Comparison of ENCODE assay signal across 28 mouse cellular contexts in the genomic region with DNA sequence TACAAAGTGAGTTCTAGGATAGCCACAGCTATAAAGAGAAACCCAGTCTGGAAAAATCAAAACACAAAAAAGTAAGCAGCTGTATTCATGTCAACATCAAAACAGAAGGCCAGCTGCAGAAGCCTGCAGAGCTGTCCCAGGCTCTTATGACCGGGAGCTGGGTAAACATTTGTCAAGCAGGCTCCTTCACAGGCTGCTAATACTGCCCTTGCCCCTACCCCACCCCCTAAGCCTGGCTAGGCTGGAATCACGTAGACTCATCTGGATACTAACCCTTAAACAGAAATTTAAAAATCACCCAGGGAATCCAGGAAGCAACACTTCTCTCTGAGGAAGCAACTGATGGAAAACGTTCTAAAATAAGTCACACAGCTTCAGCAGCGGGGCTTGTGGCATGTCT. TPM values are rescaled to one million over a fixed set of nuclear protein-coding genes. Genes with fewer than 3 reads are reported as not detected.
A peak's percentile ranks its signal among the peaks of the same experiment; 100 is the strongest.
DNase-seq lines count a peak whose midpoint lies in the region; ATAC-seq and TF ChIP-seq lines count a peak whose summit lies in the region.
"Had no signal": no experiment of that assay in that cellular context is flagged by ENCODE, and none has a peak within 500 bp of the region (broad histone marks: within the 10 kb centered on the region; RNA-seq: fewer than 3 reads in every experiment).

No protein-coding gene starts in this region.

- H3K9me3 ChIP-seq in kidney, postnatal 0 days (replicated peaks; ENCODE audit: low read length): no peaks in the 10 kb centered on the region
- no peaks in the 10 kb centered on the region for H3K9me3 ChIP-seq in midbrain, embryonic 10.5 days (replicated peaks)
- H3K9me3 ChIP-seq in midbrain, embryonic 15.5 days: no peaks in the 10 kb centered on the region
- H3K9me3 ChIP-seq: embryonic facial prominence, embryonic 12.5 days; hindbrain, embryonic 10.5 days; hindbrain, embryonic 15.5 days; midbrain, embryonic 12.5 days; neural tube, embryonic 13.5 days had no signal

- 17% methylated on average over 4 of the region's 4 CpGs for WGBS in kidney, postnatal 0 days
- 60% methylated on average over 4 of the region's 4 CpGs for WGBS in midbrain, embryonic 10.5 days
- 59% methylated on average over 4 of the region's 4 CpGs for WGBS in midbrain, embryonic 15.5 days

- H3K27ac ChIP-seq in gastrocnemius, adult 2 months: peak overlapping the region; percentile 6
- 0 out of 2 replicates have a peak overlapping the region, but pooled peaks have one; percentile 1 for H3K27ac ChIP-seq in kidney, postnatal 0 days
- H3K27ac ChIP-seq in midbrain, embryonic 10.5 days (replicated peaks): peak overlapping the region; percentile 33; the same call in 1 of the 2 replicates
- H3K27ac ChIP-seq in midbrain, embryonic 15.5 days: no peak overlapping the region
- H3K27ac ChIP-seq: embryonic facial prominence, embryonic 12.5 days; heart, embryonic 13.5 days; hindbrain, embryonic 10.5 days; hindbrain, embryonic 15.5 days; liver, embryonic 14.5 days; midbrain, embryonic 12.5 days; neural tube, embryonic 13.5 days had no signal

- ATAC-seq in kidney, postnatal 0 days (replicated peaks; ENCODE audit: low FRiP score, low read depth): no peak
- ATAC-seq in midbrain, embryonic 15.5 days (replicated peaks): no peak
- ATAC-seq: activated CD4-positive, CD25-positive, alpha-beta regulatory T cell, adult 4 months; forebrain, embryonic 14.5 days; inflammation-experienced regulatory T-cells, adult 6 months had no signal

- H3K36me3 ChIP-seq in kidney, postnatal 0 days (ENCODE audit: insufficient read depth, low read length): no peaks in the 10 kb centered on the region
- no peaks in the 10 kb centered on the region for H3K36me3 ChIP-seq in midbrain, embryonic 10.5 days
- no peaks in the 10 kb centered on the region for H3K36me3 ChIP-seq in midbrain, embryonic 15.5 days (replicated peaks)
- H3K36me3 ChIP-seq: embryonic facial prominence, embryonic 12.5 days; heart, embryonic 13.5 days; hindbrain, embryonic 10.5 days; hindbrain, embryonic 15.5 days; midbrain, embryonic 12.5 days; neural tube, embryonic 13.5 days had no signal

- H3K4me3 ChIP-seq in gastrocnemius, adult 2 months: no peak overlapping the region
- H3K4me3 ChIP-seq in kidney, postnatal 0 days (replicated peaks; ENCODE audit: low read depth, low read length): no peak overlapping the region
- no peak overlapping the region for H3K4me3 ChIP-seq in midbrain, embryonic 10.5 days
- no peak overlapping the region for H3K4me3 ChIP-seq in midbrain, embryonic 15.5 days
- H3K4me3 ChIP-seq: embryonic facial prominence, embryonic 12.5 days; heart, embryonic 13.5 days; hindbrain, embryonic 10.5 days; hindbrain, embryonic 15.5 days; midbrain, embryonic 12.5 days; neural tube, embryonic 13.5 days had no signal

- peaks cover 6% of the 10 kb centered on the region; the same call in 1 of the 2 replicates for H3K4me1 ChIP-seq in kidney, postnatal 0 days (replicated peaks; ENCODE audit: insufficient read depth, low read length)
- peaks cover 15% of the 10 kb centered on the region for H3K4me1 ChIP-seq in midbrain, embryonic 10.5 days
- no peaks in the 10 kb centered on the region for H3K4me1 ChIP-seq in midbrain, embryonic 15.5 days
- H3K4me1 ChIP-seq: hindbrain, embryonic 15.5 days; midbrain, embryonic 12.5 days; neural tube, embryonic 13.5 days had no signal

- no peak for DNase-seq in gastrocnemius, adult 2 months
- DNase-seq in gastrocnemius, postnatal 36 days: no peak
- no peak for DNase-seq in kidney, postnatal 0 days (ENCODE audit: low spot score)
- no peak for DNase-seq in kidney, adult 11 months
- DNase-seq in midbrain, embryonic 10.5 days (ENCODE audit: low spot score): no peak
- DNase-seq in frontal cortex, postnatal 25 days (ENCODE audit: low spot score in 2 of 2): no peak
- DNase-seq in kidney, adult 9 months: no peak
- DNase-seq: adrenal gland, postnatal 10 days; cerebellum, adult 8-10 months; cerebellum, postnatal 25 days; heart, postnatal 10 days; kidney, postnatal 25 days; liver; lung, adult 2 months; right cerebral cortex, postnatal 4 days; thymus, postnatal 25 days had no signal

- intact Hi-C loops in gastrocnemius, adult 2 months (cut with DNase I): no loop called here
- intact Hi-C loops in gastrocnemius, postnatal 36 days (cut with DNase I): no loop called here

- H3K4me2 ChIP-seq in kidney, postnatal 0 days (ENCODE audit: low read length): no peak overlapping the region
- no peak overlapping the region for H3K4me2 ChIP-seq in midbrain, embryonic 15.5 days
- H3K4me2 ChIP-seq: embryonic facial prominence, embryonic 12.5 days; heart, embryonic 13.5 days; hindbrain, embryonic 15.5 days; midbrain, embryonic 12.5 days; neural tube, embryonic 13.5 days had no signal

- no peak for TF ChIP-seq CTCF in gastrocnemius, adult 2 months (IDR thresholded peaks at IDR 0.05)
- no peak for TF ChIP-seq CTCF in kidney, postnatal 0 days (IDR thresholded peaks at IDR 0.05; ENCODE audit: low read depth)

- no peak overlapping the region for H3K9ac ChIP-seq in kidney, postnatal 0 days (ENCODE audit: low read depth, low read length)
- no peak overlapping the region for H3K9ac ChIP-seq in midbrain, embryonic 15.5 days
- H3K9ac ChIP-seq: embryonic facial prominence, embryonic 12.5 days; heart, embryonic 13.5 days; hindbrain, embryonic 15.5 days; liver, embryonic 14.5 days; midbrain, embryonic 12.5 days; neural tube, embryonic 13.5 days had no signal

- H3K27me3 ChIP-seq in kidney, postnatal 0 days (ENCODE audit: insufficient read depth, low read length): no peaks in the 10 kb centered on the region
- no peaks in the 10 kb centered on the region for H3K27me3 ChIP-seq in midbrain, embryonic 10.5 days (ENCODE audit: low read depth, poor library complexity, severe bottlenecking)
- H3K27me3 ChIP-seq in midbrain, embryonic 15.5 days (replicated peaks): no peaks in the 10 kb centered on the region
- H3K27me3 ChIP-seq: CH12.LX; embryonic facial prominence, embryonic 12.5 days; heart, embryonic 13.5 days; hindbrain, embryonic 15.5 days; midbrain, embryonic 12.5 days; neural tube, embryonic 13.5 days had no signal

RNA-seq across cellular contexts. Expression of gene Plekhg3, which starts 45.8 kb away (rescaled TPM):
- total RNA-seq in gastrocnemius, adult 2 months (2021): 1 to 10 TPM; 5.3 to 6.1 TPM
- 1 to 10 TPM; 5.4 to 5.5 TPM for total RNA-seq in gastrocnemius, postnatal 36 days (2021)
- 14.9 and 17.7 TPM in 2 replicates for polyA plus RNA-seq in kidney, postnatal 0 days (2015; fragmentation: Nextera tagmentation; extraction: Ambion mirVana)
- 1.1 and 1.5 TPM in 2 replicates for polyA plus RNA-seq in midbrain, embryonic 10.5 days (2016; fragmentation: Nextera tagmentation; extraction: Ambion mirVana)
- polyA plus RNA-seq in midbrain, embryonic 15.5 days (2015; fragmentation: Nextera tagmentation; extraction: Ambion mirVana): 1.3 and 1.4 TPM in 2 replicates
